Mouse (Mus musculus): Measurements from ENCODE around the gene Cfap99.

The Cfap99 gene

DNA sequence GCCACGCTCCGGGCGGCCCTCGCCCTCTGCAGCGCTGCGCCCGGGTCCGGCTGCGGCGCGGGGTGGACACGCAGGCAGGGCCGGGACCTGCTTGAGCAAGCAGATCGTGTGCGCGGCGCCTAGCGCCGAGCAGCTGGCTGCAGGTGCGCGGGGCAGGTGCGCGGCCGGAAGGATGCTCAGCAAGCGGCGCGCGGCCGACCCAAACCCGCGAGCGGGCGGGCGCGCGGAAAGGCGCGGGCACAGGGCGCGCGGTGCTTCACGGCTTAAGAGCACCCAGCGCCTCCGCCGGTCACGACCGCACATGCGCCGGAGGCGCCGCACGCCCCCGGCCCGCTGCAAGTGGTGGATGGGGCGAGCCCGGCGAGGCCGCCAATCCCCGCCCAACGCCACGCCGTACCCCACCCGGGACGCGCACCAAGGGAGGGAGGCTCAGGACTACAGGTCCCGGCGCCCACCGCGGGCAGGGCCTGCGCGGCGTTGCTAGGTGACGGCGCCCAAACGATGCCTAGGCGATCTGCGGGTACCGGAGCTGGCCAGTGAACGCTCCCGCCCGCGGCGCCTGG lies at the start of gene Cfap99, which contains the start of gene Zfyve28:
Cfap99 (plus strand) TSS at position 447 of the 563 bp plus-strand sequence.
Zfyve28 (minus strand) TSS at position 296 of the 563 bp plus-strand sequence.
- peak; percentile 58 for DNase-seq

DNA sequence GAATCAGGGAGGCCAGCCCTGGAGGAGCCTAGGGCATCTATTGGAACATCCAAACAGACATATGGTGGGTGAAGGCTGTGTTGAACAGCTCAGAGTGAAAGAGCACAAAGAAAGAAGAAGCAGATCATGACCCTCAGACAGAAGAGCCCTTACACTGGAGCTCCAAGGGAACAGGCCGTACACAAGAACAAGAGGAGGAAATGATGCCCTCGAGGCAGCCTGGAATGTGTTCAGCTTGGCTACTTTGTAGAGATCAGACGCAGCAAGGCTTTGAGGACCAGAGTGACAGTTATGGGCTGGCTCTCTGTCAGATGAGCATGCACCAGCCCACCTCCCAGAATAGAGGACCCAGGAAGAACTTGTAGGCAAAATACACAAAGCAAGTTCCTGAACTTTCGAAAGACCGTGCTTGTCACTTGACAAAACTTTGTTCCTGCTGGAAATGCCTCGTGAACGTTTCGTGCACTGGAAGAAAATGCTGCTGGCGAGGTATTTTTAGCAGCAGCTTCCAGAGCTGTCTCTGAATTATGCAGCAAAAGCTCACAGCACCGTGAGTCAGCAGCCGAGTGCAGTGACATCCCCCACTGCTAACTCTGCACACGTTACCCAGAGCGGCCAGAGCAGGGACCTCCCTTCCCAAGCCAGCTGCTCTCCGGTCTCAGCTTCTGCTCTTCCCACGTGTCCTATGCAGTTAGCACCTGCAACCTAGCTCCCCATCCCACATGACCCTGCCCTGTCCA lies 46.0 kb upstream of the Cfap99 start:
- peak; percentile 11 for DNase-seq

DNA sequence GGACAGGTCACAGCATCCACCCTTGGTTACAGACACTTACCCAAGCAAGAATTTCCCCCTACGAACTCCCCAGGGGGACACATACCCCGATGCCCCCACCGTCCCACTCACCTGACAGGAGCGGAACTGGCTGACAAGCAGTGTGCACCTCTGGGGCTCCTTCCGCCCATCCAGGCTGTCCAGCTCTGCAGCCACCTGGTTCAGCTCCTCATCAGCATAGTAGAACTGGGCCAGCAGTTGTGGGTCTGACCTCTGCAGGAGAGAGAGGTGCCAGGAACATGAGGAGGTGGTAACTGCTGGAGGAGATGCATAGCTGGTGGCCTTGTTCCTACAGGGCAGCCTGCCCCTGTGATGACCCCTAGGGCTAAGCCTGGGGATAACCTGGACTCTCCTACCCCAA lies 45.3 kb upstream of the Cfap99 start:
- DNase-seq = no peak

DNA sequence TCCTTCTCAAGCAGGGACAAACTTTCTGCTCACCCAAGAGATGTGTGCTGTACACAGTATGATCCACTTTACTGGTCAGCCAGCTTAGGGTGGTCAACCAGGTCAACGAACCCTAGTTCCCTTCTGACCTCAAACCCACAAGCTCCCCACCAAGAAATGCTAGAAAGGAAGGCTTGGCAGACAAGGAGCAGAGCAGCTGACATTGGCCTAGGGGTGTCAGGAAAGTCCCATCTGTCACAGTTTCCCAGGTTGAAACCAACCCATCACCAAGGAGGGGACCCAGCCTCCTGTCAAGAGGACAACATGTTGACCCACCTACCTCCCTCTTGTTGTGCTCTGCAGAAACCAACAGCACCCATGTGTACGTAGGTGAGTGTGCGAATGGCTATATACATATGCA lies 42.0 kb upstream of the Cfap99 start:
- no peak for DNase-seq

DNA sequence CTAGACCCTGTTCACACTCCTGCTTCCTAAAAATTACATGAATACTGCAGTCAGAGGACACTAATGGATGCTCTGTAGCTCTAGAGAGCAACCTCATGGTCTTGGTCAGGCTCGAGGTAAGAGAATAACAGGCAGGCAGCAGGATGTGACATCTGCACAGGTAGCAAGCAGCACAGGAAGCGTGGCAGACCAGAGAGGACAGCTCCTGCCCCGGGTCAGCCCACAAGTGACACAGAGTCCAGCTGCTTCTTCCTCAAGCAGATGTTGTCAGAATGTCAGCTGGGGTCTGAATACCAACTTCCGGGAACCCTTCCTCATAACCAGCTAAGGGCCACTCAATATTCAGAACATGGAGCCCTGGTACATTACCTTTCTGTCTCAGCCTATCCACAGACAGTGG lies 39.3 kb upstream of the Cfap99 start:
- DNase-seq = no peak

DNA sequence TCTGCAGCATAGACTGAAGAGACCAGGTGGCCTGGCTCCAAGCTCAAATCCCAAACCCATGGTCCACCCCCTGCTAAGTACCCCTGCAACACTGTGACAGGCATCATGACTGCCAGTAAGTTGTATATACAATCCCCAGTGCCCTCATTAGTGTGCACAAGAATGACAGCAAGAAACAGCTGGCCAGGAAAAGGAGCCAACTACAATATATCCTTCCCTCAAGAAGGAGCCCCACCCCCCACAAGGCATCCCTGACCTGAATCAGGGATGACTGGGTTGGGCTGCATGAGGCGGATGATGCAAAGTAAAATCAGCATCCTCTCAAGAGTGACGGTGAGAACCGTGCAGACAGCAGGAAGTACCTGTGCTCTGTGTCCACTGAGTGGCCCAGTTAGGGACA lies 38.3 kb upstream of the Cfap99 start:
- DNase-seq = no peak

DNA sequence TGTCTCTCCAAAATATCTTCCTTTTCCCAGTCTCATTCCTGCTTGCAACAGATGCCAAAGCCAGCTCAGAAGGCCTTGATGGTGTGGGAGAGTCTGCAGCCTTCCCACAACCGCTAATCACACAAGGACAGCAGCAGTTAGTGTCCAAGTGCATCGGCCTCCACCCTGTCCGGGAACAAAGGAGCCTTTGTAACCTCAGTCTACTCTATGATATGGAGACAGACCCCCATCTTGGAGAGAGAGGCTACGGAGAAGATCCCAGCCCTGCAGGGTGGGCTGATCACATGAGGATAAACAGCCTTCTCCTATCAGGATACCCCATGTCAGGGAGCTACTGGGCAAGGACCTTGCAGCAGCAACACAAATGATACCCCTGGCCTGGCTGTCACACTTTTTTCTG lies 36.6 kb upstream of the Cfap99 start:
- no peak for DNase-seq

DNA sequence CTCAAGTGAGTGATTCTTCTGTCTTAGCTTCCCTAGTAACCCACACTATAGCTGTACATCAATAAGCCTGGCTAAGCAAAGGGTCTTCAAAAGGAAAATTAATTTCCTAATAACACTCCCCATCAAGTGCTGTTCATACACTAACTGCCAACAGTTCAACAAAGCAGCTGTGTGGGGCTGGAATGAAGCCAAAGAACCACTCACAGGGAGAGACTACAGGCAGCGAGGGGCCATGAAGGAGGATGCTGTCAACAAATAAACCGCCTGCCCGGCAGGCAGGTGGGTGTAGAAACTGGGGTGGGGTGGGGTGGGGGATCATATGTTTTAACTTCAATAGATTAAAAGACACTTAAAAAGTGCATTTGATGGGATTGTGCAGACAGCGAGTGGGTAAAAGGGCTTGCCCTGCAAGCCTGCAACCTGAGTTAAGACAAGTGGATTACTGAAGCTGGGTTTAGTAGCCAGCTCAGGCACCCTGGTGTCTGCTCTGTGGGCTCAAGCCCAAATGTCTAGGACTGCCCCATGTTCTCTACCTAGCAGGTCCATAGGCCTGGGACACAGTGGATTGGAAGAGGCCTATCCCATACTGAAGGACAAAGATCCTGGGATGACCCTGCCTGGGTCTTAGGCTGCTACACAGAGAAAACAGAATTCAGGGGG lies 36.0 kb upstream of the Cfap99 start:
- DNase-seq = peak; percentile 46

DNA sequence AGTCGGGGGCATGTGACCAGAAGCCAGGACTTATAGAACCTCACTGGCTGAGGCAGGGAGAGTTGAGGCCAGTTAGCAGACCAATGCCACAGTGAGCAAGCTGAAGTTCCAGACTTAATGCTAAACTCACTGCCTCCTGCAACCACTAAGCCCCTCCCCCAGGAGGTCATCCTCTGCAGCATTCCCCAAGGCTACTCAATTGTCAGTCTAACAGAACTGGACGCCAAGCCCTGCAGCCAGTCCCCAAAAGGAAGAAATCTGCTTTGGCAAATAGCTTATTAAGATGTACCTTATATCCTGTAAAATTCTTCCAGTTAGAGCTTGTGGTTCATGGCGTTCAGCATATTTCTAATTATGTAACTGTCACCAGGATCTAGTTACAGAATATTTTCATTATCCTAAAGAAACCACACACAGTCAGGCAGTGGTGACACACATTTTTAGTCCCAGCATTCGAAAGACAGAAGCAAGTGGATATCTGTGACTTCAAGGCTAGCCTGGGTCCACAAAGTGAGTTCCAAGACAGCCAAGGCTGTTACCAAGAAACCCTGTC lies 35.4 kb upstream of the Cfap99 start:
- no peak for DNase-seq

DNA sequence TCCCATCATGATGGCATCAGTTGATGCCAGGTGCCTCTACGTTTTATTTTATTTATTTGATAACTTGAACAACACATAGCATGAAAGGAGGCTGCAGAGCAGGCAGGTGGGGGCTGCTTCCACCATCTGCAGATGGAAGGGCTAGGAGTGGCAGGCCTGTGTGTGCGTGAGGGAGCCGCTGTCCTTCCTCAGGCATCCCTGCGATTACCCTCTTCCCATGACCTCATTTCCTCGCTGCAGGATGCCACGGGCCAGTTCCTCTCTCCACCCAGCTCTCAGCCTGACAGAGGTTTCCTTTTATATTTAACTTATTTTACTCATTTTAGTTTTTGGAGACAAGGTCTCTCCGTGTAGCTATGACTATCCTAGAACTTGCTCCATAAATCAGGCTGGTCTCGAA lies 34.1 kb upstream of the Cfap99 start:
- no peak for DNase-seq

DNA sequence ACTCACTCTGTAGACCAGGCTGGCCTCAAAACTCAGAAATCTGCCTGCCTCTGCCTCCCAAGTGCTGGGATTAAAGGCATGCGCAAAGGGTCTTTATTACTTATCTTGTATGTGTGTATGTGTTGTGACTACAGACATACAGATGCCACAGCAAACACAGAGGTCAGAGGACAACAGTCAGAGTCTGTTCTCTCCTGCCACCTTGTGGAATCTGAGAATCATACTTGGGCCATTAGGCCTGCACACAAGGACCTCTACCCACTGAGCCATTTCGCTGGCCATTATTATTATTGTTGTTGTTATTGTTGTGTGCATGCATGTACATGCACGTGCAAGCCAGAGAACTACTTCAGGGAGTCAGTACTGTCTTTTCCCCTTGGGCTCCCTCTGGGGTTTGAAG lies 33.2 kb upstream of the Cfap99 start:
- DNase-seq = no peak

DNA sequence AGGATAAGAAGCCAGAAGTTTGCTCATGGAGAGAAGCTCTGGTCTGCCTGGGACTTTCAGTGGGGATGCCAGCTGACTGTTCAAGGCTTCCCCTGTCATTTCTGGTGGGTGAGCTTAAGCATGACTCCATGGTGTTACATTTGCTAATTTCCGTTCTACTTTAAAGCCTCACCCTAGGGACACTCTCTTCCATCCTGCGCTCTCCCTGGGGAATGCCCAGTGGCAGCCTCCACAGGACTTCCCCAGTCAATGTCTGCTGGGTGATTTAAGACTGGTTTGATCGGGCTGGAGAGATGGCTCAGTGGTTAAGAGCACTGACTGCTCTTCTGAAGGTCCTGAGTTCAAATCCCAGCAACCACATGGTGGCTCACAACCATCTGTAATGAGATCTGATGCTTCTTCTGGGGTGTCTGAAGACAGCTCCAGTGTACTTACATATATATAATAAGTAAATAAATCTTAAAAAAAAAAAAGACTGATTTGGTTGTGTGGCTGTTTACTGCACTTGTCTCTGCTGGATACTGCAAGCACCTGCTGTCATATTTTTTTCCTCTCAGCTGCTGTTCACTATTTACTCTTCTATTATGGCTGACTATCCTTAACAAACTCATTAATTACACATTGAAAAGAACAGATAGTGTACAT lies 29.1 kb upstream of the Cfap99 start:
- DNase-seq = no peak

DNA sequence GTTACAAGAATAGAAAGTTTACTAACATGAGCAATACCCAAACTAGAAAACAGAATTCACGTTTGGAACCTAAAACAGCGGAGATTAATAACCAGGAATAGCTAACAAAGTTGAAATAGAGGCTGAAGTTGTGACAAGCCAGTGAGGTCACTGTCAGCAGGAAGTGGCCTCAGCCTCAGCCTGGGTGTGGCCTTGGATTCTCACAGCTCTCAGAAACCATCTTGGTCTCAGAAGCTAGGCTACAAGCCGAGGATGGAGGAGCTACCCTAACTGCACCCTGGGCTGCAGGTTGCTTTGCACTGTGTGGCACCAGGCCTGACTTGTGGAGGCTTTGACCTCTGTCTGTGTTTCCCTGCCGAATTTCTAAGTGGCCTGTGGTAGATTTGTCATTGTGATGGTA lies 22.3 kb upstream of the Cfap99 start:
- no peak for DNase-seq

DNA sequence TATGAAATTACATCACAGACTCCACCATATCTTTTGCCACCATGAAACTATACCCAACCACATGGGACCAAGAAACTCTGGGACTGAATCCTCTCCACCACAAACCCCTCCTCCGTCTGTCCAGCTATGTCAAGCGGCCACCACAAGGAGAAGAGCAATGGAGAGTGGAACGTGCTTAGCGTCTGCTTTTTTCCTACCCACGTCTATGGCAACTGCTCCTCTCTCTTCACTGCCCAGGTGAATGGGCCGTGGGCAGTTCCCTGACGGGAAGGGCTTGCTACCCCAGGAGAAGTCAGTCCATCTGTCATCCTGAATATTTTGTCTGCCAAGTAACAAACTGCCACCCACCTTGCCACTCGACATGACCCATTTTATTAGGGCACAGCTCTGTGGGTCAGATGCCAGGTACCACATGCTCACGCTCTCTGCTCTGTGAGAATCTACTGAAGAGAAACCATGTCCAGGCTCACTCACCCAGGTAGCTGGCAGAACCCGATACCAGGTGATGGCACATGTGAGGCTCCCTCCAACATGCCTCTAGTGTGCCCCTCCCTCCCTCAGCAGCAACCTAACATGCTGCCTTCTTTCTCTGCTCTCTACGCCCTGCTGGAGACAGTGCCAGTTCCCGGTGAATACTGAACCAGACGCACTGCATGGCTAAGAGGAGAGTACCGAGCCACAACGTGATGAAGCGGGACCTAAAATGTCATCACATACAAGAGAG lies 19.0 kb upstream of the Cfap99 start:
- no peak for DNase-seq

DNA sequence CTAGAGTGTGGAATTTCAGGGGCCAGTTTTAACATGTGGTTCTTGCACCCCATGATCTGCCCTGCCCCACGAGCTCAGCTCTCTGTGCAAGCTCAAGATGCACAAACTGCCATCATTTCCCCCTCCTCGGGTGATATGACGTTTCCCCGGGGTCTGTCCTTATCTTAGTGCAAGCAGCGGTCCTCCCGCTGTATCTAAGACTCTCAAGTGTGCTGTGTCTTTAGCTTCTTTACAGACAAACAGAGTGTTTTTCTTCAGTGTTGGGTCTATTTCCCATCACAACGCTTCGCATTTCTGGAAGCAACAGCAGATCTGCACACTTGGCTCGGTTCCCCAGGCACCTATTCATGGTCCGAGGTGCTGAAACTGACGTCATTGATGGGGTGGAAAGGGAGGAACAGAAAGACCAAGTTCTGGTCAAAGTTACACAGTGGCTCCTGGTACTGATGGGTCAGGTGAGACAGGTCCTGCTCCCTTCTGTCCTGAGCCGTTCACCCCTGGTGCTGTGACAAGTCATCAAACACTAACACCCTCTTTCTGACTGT lies 18.4 kb upstream of the Cfap99 start:
- no peak for DNase-seq

DNA sequence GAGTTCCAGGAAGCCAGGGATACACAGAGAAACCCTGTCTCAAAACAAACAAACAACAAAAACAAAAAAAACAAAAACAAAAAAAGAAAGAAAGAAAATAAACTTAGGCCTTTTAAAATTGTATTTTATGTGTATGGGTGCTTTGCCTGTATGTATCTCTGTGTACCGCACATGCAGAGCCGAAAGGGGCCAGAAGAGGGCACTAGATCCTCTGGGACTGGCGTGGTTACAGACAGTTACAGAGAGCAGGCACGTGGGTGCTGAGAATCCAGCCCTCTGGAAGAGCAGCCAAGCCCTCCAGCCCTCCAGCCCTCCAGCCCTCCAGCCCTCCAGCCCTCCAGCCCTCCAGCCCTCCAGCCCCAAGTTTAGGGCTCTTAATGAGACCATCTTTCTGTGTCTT lies 16.7 kb upstream of the Cfap99 start:
- DNase-seq = peak; percentile 40

DNA sequence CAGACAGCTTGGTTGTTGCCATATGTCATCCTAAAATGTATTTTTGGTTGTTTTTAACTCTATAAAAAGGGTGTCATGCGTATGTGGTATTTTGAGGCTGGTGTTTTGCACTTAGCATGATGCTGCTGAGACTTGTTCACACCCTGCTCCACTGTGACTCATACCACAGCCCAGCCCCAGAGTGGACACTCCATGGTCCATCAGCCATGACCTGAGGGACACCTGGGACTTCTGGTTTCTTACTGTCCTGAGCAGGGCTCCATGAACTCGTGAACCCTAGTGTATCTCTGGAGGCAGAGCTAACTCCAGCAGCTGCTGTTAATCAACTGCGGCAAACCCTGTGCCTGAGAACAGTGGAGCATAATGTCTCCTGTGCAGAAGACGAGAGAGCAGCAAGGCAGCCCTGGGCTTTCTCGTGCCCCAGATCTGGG lies 15.1 kb upstream of the Cfap99 start:
- DNase-seq = no peak

DNA sequence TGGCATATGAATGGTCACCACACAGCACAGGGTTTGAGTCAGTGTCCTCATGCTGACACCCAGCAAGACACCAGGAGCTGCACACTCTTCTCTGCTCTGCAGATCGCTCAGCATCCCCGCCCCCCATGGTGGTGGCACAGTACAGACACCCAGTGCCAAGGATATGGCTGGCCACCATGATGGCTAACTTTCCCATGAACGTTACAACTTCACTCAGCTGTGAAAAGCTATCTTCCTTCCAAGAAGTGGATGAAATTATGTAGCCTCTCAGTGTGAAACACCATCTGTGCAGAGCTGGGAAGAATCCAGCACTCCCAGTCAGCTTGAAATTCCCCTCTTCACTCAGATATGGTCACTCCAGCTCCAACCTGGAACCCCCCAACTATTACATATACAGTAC lies 14.1 kb upstream of the Cfap99 start:
- no peak for DNase-seq

DNA sequence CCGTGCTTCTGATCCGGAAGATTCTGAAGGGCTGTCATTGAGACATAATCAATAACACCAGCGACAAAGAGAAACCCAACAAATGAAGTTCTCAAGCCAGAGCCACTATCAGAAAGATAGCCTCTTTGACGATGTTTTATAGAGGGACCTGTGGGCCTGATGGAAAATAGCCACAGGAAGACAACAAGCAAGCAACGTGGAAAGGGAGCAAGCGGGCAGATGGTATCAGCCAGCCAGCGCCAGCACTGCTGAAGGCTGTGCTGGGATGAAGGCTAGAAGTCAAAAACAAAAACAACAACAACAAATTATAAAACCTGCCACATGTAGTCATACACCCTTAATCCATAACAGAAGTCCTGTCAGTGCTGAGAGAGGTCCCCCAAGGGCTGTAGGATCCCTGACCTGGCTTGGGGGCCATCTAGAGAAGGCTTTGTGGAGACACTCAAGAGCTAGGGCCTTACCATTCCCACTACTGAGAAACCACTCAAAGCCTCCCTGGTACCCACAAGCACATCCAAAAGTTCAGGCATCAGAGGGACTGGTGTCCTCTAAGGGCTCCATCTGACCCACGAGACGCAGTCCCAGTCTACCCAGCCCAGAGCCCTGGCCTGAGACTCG lies 13.6 kb upstream of the Cfap99 start:
- no peak for DNase-seq

DNA sequence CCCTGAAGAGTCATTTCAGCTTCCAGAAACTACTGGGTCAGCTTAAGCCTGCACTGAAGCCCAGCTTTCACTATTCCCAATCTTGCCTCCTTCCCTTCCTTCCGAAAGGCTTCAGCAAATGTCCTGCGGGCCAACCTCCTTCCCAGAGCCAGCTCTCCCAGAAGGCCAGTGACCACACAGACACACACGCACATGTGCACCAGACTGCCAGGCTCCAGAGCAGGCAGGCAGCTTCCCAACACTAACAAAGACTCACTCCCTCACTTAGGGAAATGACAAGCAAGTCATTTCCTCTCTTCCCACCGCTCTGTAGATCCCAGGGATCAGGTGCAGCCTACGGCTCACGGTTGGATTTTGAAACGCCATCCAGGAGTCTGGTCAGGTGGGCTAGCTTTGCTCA lies 12.2 kb upstream of the Cfap99 start:
- no peak for DNase-seq

DNA sequence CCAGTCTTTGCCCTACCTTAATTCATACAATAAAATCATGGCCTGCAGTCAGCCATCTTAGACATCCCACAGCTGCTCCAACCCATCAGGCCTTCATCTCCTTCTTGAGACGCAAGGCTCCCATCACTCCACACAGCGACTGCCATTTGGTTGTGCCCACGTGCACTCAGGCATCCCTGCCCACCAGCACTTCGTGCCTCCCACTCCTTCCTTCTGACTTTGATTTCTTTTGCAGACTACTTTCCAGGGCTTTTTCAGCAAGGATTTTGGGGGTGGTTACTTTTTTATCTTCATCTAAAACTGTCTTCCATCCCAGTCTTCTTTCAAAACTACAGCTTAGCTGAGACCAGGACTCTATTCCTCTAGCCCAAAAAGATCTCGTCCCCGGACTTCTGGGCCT lies 11.7 kb upstream of the Cfap99 start:
- DNase-seq = no peak

DNA sequence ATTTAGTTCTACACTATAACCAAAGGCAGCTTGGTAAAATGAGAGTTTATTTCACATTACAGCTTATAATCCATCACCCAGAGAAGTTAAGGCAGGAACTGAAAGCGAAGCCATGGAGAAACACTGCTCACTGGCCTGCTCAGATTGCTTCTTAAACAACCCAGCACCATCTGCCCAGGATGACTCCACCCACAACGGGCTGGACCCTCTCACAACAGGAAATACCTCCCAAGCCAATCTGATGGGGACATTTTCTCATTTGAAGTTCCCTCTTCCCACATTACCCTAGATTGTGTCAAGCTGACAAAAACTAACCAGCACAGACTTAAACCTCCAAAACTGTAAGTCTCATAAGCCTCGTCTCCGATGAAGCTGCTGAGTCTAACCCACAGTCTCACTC lies 10.3 kb upstream of the Cfap99 start:
- no peak for DNase-seq

Measured in lung, postnatal 14 days (tissue).